Mouse (Mus musculus): ENCODE measurements at regions not wholly inside any gene's neighbourhood (a gene's known extent, or its start where the extent isn't known, plus 50 kb on each side); places are given as distances from the start of the nearest gene placed in this dataset.

- ATAC-seq = peak; percentile 81
- no peaks in the 10 kb centered on the region for H3K36me3 ChIP-seq (ENCODE audit: poor library complexity, severe bottlenecking)
- H3K27me3 ChIP-seq = no peaks in the 10 kb centered on the region
- no peak overlapping the region for H3K4me2 ChIP-seq
- H3K4me1 ChIP-seq = no peaks in the 10 kb centered on the region
- no peaks in the 10 kb centered on the region for H3K9me3 ChIP-seq (replicated peaks)
- H3K9ac ChIP-seq = no peak overlapping the region
- WGBS = 61% methylated on average over 5 of the region's 5 CpGs
- no peak overlapping the region for H3K4me3 ChIP-seq
- peak overlapping the region; percentile 52 for H3K27ac ChIP-seq
Observed at GRCm38 (mm10) chr4:81937384-81937783, 494.8 kb upstream of the Mpdz start.

DNA sequence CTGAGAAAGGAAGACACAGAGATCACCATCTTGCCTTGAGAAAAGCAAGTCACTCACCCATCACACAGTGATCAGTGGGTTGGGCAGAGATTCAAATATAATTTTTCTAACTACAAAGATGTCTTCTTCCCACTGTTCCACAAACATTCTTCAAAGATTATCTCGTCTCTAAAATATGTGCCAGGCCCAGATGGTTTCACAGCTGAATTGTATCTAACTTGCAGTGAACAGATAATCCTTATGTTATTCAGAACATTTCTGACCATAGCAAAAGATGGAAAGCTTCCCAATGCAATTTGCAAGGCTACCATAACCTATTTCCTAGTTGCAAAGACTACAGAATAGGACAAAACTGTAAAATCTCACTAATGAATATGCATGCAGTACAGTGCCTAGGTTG, 488.3 kb upstream of the Mpdz start:
- no peak for ATAC-seq
- Histone ChIP-seq H3K4me3 (no peak overlapping the region), H3K4me1 (peaks cover 9% of the 10 kb centered on the region; the same call in 1 of the 2 replicates), H3K9me3 (replicated peaks) (no peaks in the 10 kb centered on the region), H3K4me2 (no peak overlapping the region), H3K36me3 (ENCODE audit: poor library complexity, severe bottlenecking) (no peaks in the 10 kb centered on the region), H3K9ac (no peak overlapping the region), H3K27me3 (no peaks in the 10 kb centered on the region), H3K27ac (no peak overlapping the region)
- 80% methylated on average over 1 of the region's 1 CpGs for WGBS

DNA sequence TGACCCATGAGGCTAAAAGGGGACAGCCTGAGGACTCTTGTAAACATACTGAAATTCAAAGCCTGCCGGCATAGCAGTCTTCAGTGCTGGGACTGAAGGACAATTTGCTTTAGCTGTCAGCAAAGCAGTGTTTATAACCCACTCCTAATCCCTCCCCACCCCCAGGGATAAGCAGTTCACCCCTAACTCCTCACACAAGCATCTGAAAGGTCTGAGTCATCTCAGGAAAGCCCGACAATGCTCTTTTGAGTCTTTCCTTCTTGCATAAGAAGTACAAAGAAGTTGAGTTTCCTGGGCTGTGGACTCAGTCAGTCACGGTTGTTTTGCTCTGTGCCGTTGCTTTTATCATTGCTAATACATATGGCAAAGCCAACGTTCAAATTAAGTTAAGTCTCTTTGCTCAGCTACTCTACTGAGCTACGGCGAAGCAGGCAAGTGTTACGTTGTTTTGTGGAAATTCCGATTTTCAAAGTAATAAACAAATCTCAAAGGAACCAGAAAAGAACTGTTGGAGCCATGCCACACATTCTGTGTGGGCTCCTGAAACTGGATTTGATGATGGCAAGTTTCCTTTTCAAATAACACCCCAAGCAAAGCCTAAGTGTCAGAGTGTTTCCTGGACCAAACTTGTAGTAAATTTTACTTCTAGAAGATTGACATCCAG, 486.1 kb upstream of the Mpdz start:
- 50% methylated on average over 9 of the region's 9 CpGs for WGBS
- no peaks in the 10 kb centered on the region for H3K27me3 ChIP-seq
- H3K9ac ChIP-seq = no peak overlapping the region
- no peak overlapping the region for H3K4me3 ChIP-seq
- H3K9me3 ChIP-seq (replicated peaks) = no peaks in the 10 kb centered on the region
- H3K4me1 ChIP-seq = peaks cover 9% of the 10 kb centered on the region; the same call in 1 of the 2 replicates
- no peaks in the 10 kb centered on the region for H3K36me3 ChIP-seq (ENCODE audit: poor library complexity, severe bottlenecking)
- H3K4me2 ChIP-seq = no peak overlapping the region
- ATAC-seq = no peak
- H3K27ac ChIP-seq = no peak overlapping the region

- H3K9ac ChIP-seq = no peak overlapping the region
- no peak overlapping the region for H3K4me3 ChIP-seq
- H3K27ac ChIP-seq = no peak overlapping the region
- no peaks in the 10 kb centered on the region for H3K9me3 ChIP-seq (replicated peaks)
- no peaks in the 10 kb centered on the region for H3K27me3 ChIP-seq
- H3K4me1 ChIP-seq = peaks cover 12% of the 10 kb centered on the region; the same call in 1 of the 2 replicates
- H3K4me2 ChIP-seq = no peak overlapping the region
- WGBS = 79% methylated on average over 2 of the region's 2 CpGs
- no peaks in the 10 kb centered on the region for H3K36me3 ChIP-seq (ENCODE audit: poor library complexity, severe bottlenecking)
- ATAC-seq = no peak
Observed at GRCm38 (mm10) chr4:81927176-81927714, 484.6 kb upstream of the Mpdz start.

DNA sequence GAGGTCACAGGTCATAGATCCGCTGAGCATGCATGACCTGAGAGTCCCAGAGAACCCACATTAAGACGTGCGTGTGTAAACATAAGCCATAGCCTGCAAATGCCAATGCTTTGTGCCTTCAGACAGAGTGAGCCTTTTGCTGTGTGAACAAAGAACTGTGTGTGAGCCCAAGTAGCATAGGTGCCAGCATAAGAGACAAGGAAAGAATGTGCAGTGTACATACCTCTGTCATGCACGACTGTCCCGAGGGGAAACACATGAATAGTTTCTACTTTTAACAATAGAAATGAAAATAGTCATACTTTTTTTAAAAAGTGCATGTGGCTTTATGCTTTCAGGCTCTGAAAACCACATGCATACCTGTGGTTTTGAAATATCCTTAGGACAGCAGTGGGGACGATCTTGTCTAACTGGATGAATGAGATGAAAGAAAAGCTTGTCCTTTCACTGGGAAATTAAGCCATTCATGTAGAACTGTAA, 484.1 kb upstream of the Mpdz start:
- Histone ChIP-seq H3K27me3 (no peaks in the 10 kb centered on the region), H3K4me1 (peaks cover 12% of the 10 kb centered on the region; the same call in 1 of the 2 replicates), H3K4me3 (no peak overlapping the region), H3K27ac (no peak overlapping the region; the same call in 1 of the 2 replicates), H3K9ac (no peak overlapping the region), H3K4me2 (no peak overlapping the region), H3K9me3 (replicated peaks) (no peaks in the 10 kb centered on the region), H3K36me3 (ENCODE audit: poor library complexity, severe bottlenecking) (no peaks in the 10 kb centered on the region)
- ATAC-seq = no peak
- 39% methylated on average over 6 of the region's 6 CpGs for WGBS

DNA sequence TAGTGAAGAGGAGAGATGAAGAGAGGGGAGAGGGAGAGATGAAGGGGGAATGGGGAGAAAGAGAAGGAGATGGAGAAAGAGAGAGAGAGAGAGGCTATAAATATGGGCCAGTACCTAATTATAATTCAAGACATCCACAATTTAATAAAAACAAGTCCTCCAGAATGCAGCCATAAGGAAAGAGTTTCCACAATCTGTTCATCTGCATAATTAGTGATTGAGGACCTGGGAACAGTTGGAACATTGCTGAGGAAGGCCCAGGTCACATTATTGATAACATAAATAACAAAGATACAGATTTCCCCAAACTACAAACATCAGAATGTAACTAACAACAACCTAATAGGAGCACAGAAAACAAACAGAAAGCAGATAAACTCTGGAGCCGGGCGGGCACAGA, 483.0 kb upstream of the Mpdz start:
- no peak for ATAC-seq
- peak overlapping the region; percentile 44; the same call in 1 of the 2 replicates for H3K27ac ChIP-seq
- H3K4me3 ChIP-seq = no peak overlapping the region
- H3K9me3 ChIP-seq (replicated peaks) = no peaks in the 10 kb centered on the region
- peaks cover 12% of the 10 kb centered on the region; the same call in 1 of the 2 replicates for H3K4me1 ChIP-seq
- H3K4me2 ChIP-seq = no peak overlapping the region
- H3K9ac ChIP-seq = no peak overlapping the region
- no peaks in the 10 kb centered on the region for H3K27me3 ChIP-seq
- 88% methylated on average over 2 of the region's 2 CpGs for WGBS
- no peaks in the 10 kb centered on the region for H3K36me3 ChIP-seq (ENCODE audit: poor library complexity, severe bottlenecking)

- H3K9ac ChIP-seq = no peak overlapping the region
- 82% methylated on average over 1 of the region's 1 CpGs for WGBS
- H3K4me2 ChIP-seq = no peak overlapping the region
- H3K27me3 ChIP-seq = no peaks in the 10 kb centered on the region
- no peaks in the 10 kb centered on the region for H3K9me3 ChIP-seq (replicated peaks)
- peaks cover 12% of the 10 kb centered on the region; the same call in 1 of the 2 replicates for H3K4me1 ChIP-seq
- H3K36me3 ChIP-seq (ENCODE audit: poor library complexity, severe bottlenecking) = no peaks in the 10 kb centered on the region
- no peak for ATAC-seq
- no peak overlapping the region for H3K4me3 ChIP-seq
- no peak overlapping the region for H3K27ac ChIP-seq
Observed at GRCm38 (mm10) chr4:81924120-81924519, 481.5 kb upstream of the Mpdz start.

DNA sequence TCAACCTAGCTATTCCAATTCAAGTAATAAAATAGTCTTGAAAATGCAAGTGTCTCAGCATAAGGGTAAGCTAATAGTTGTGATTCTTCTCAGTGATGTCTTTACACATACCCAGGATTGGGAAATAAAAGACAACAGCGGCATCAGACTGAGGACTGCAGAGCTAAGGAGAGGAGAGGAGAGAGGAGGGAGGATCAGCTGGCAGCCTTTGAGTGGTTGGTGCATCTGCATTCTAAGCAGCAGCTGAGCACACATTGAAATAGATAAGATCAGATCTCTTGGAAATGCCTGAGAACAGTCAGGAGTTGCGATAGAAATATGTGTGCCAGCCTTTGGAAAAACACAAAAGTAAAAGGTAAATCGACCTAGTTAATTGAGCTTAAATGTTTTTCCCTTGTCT, 480.3 kb upstream of the Mpdz start:
- no peak overlapping the region for H3K4me2 ChIP-seq
- no peak for ATAC-seq
- H3K36me3 ChIP-seq (ENCODE audit: poor library complexity, severe bottlenecking) = no peaks in the 10 kb centered on the region
- H3K27me3 ChIP-seq = no peaks in the 10 kb centered on the region
- no peak overlapping the region for H3K4me3 ChIP-seq
- H3K9ac ChIP-seq = no peak overlapping the region
- no peaks in the 10 kb centered on the region for H3K9me3 ChIP-seq (replicated peaks)
- WGBS = 73% methylated on average over 3 of the region's 3 CpGs
- H3K27ac ChIP-seq = no peak overlapping the region
- H3K4me1 ChIP-seq = peaks cover 12% of the 10 kb centered on the region; the same call in 1 of the 2 replicates

GRCm38 (mm10) chr4:81914971-81915370, 472.4 kb upstream of the Mpdz start:
- ATAC-seq = no peak

GRCm38 (mm10) chr4:81913296-81913695, 470.7 kb upstream of the Mpdz start:
- H3K27me3 ChIP-seq = no peaks in the 10 kb centered on the region
- 82% methylated on average over 10 of the region's 10 CpGs for WGBS
- peaks cover 3% of the 10 kb centered on the region; the same call in 1 of the 2 replicates for H3K4me1 ChIP-seq
- no peaks in the 10 kb centered on the region for H3K9me3 ChIP-seq (replicated peaks)
- H3K4me2 ChIP-seq = no peak overlapping the region
- H3K4me3 ChIP-seq = no peak overlapping the region
- H3K36me3 ChIP-seq (ENCODE audit: poor library complexity, severe bottlenecking) = no peaks in the 10 kb centered on the region
- no peak for ATAC-seq
- no peak overlapping the region for H3K9ac ChIP-seq
- H3K27ac ChIP-seq = no peak overlapping the region

More at GRCm38 (mm10) chr4:81914971-81915370, 472.4 kb upstream of the Mpdz start:
- no peak overlapping the region for H3K9ac ChIP-seq
- H3K27ac ChIP-seq = no peak overlapping the region
- H3K27me3 ChIP-seq = no peaks in the 10 kb centered on the region
- no peak overlapping the region for H3K4me2 ChIP-seq
- 90% methylated on average over 2 of the region's 2 CpGs for WGBS
- H3K4me1 ChIP-seq = peaks cover 3% of the 10 kb centered on the region; the same call in 1 of the 2 replicates
- no peaks in the 10 kb centered on the region for H3K9me3 ChIP-seq (replicated peaks)
- no peaks in the 10 kb centered on the region for H3K36me3 ChIP-seq (ENCODE audit: poor library complexity, severe bottlenecking)
- no peak overlapping the region for H3K4me3 ChIP-seq

DNA sequence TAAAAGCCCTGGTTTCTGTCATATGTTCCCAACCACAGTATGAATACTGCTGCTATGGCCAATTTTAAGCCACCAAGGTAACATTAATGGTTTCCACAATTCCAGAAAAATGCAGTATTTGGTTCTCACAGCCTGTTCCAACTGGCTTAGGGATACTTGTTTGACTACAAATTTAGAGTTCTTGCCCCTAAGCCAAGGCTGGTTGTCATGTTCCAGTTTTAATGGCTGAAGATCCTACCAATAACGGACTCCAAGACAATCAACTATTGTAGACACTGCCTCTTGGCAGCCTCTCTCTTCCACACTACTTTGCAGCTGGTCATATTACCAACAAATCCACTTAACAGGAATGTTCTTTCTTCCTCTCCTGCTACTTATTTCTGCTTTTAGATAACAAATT, 470.0 kb upstream of the Mpdz start:
- H3K4me1 ChIP-seq = peaks cover 3% of the 10 kb centered on the region; the same call in 1 of the 2 replicates
- no peak overlapping the region for H3K4me3 ChIP-seq
- ATAC-seq = no peak
- H3K27ac ChIP-seq = no peak overlapping the region
- no peaks in the 10 kb centered on the region for H3K27me3 ChIP-seq
- H3K4me2 ChIP-seq = no peak overlapping the region
- H3K9me3 ChIP-seq (replicated peaks) = no peaks in the 10 kb centered on the region
- H3K36me3 ChIP-seq (ENCODE audit: poor library complexity, severe bottlenecking) = no peaks in the 10 kb centered on the region
- 72% methylated on average over 1 of the region's 1 CpGs for WGBS
- no peak overlapping the region for H3K9ac ChIP-seq

GRCm38 (mm10) chr4:81899961-81900540, 457.4 kb upstream of the Mpdz start:
- Histone ChIP-seq H3K4me1 (no peaks in the 10 kb centered on the region), H3K27me3 (no peaks in the 10 kb centered on the region), H3K4me2 (no peak overlapping the region), H3K4me3 (no peak overlapping the region), H3K9ac (no peak overlapping the region), H3K9me3 (replicated peaks) (no peaks in the 10 kb centered on the region), H3K27ac (no peak overlapping the region), H3K36me3 (ENCODE audit: poor library complexity, severe bottlenecking) (no peaks in the 10 kb centered on the region)
- 78% methylated on average over 5 of the region's 5 CpGs for WGBS
- no peak for ATAC-seq

Measured in forebrain, embryonic 13.5 days (tissue).